Mouse (Mus musculus): ENCODE data around the gene Vps13d. TPM values are rescaled to one million over a fixed set of nuclear protein-coding genes. Genes with fewer than 3 reads are reported as not detected.

The Vps13d gene
- polyA plus RNA-seq, 1 experiment from 2014 or later = 7.9 TPM

DNA sequence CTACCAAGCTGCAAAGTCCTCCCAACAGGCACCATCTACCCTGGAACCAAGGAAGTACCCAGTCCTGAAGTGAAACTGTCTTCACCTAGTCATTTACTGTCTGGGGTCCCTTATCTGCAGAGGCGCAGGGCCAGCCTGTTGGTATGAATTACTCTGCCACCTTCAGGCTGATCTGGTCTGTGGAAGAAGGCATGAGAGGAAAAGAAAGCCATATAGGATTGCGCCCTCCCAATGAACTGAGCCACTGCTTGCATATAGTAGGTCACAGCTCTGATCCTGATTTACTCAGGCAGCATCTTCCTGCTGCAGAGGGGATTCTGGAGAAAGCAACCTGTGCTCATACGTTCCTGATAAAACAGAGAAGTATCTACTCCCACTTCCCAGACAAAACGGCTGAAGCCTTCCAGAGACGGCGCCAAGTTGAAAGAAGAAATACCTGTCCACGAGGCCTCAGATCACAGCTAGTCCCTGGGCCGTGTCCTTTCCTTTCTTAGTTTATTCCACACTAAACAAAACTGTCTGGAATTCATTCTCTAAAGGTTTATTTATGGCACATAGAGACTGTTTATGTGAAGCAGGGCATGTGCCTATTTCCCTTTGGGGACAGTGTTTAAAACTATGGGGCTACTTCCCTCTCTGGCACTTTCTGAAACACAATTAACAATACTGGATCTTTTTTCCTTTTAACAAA lies 144.1 kb downstream of the Vps13d start:
- H3K4me1 ChIP-seq (replicated peaks; ENCODE audit: control insufficient read depth, insufficient read depth, low read length) = peaks cover 4% of the 10 kb centered on the region; the same call in 1 of the 2 replicates
- 53% methylated on average over 8 of the region's 8 CpGs for WGBS
- H3K27me3 ChIP-seq (ENCODE audit: control insufficient read depth, insufficient read depth, low read length) = no peaks in the 10 kb centered on the region; the same call in 1 of the 2 replicates
- H3K36me3 ChIP-seq (ENCODE audit: control insufficient read depth, insufficient read depth, low read length) = no peaks in the 10 kb centered on the region
- no peak overlapping the region for H3K9ac ChIP-seq (ENCODE audit: low read length)
- ATAC-seq (replicated peaks; ENCODE audit: low FRiP score) = 0 out of 2 replicates have a peak, but pooled peaks have one; percentile 39
- no peak for DNase-seq (ENCODE audit: low spot score)
- no peak overlapping the region for H3K4me3 ChIP-seq (ENCODE audit: low read depth, low read length)
- no peak overlapping the region for H3K27ac ChIP-seq (ENCODE audit: low read depth, low read length)
- no peaks in the 10 kb centered on the region for H3K9me3 ChIP-seq (ENCODE audit: control insufficient read depth, low read length)
- H3K4me2 ChIP-seq (ENCODE audit: low read depth, low read length, severe bottlenecking) = no peak overlapping the region

DNA sequence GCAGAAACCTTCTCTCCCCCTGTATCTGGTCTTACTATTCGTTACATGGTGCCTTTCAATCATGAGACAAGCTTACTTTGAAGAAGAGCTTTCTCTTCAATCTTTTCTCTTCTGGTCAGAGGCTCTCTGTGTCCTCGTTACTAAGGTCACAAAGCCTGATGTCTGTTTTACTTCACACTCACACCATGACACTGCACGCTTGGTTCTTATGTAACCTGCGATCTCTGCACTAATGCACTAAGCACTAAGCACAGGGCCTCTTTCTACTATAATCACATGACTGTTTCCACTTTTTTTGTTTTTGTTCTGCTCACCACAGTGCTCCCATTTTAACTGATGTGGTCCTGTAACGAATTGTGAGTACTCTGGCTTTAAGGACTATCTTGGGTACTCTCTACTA lies 146.8 kb downstream of the Vps13d start:
- Histone ChIP-seq H3K4me3 (ENCODE audit: low read depth, low read length) (no peak overlapping the region), H3K4me2 (ENCODE audit: low read depth, low read length, severe bottlenecking) (no peak overlapping the region), H3K27ac (ENCODE audit: low read depth, low read length) (no peak overlapping the region), H3K4me1 (replicated peaks; ENCODE audit: control insufficient read depth, insufficient read depth, low read length) (peaks cover 4% of the 10 kb centered on the region; the same call in 1 of the 2 replicates), H3K9ac (ENCODE audit: low read length) (no peak overlapping the region), H3K36me3 (ENCODE audit: control insufficient read depth, insufficient read depth, low read length) (no peaks in the 10 kb centered on the region), H3K9me3 (ENCODE audit: control insufficient read depth, low read length) (no peaks in the 10 kb centered on the region), H3K27me3 (ENCODE audit: control insufficient read depth, insufficient read depth, low read length) (no peaks in the 10 kb centered on the region; the same call in 1 of the 2 replicates)
- DNase-seq (ENCODE audit: low spot score) = no peak
- no peak for ATAC-seq (replicated peaks; ENCODE audit: low FRiP score)
- 86% methylated on average over 5 of the region's 5 CpGs for WGBS

GRCm38 (mm10) chr4:145046032-145046401 lies 148.8 kb downstream of the Vps13d start:
- H3K27me3 ChIP-seq (ENCODE audit: control insufficient read depth, insufficient read depth, low read length) = no peaks in the 10 kb centered on the region
- no peaks in the 10 kb centered on the region for H3K4me1 ChIP-seq (replicated peaks; ENCODE audit: control insufficient read depth, insufficient read depth, low read length)
- H3K36me3 ChIP-seq (ENCODE audit: control insufficient read depth, insufficient read depth, low read length) = no peaks in the 10 kb centered on the region
- DNase-seq (ENCODE audit: low spot score) = no peak
- ATAC-seq (replicated peaks; ENCODE audit: low FRiP score) = no peak
- 88% methylated on average over 8 of the region's 8 CpGs for WGBS
- no peak overlapping the region for H3K4me2 ChIP-seq (ENCODE audit: low read depth, low read length, severe bottlenecking)
- H3K4me3 ChIP-seq (ENCODE audit: low read depth, low read length) = no peak overlapping the region
- no peak overlapping the region for H3K27ac ChIP-seq (ENCODE audit: low read depth, low read length)
- H3K9ac ChIP-seq (ENCODE audit: low read length) = no peak overlapping the region
- H3K9me3 ChIP-seq (ENCODE audit: control insufficient read depth, low read length) = no peaks in the 10 kb centered on the region

GRCm38 (mm10) chr4:145045312-145046031 lies 149.3 kb downstream of the Vps13d start:
- whole genome bisulfite sequencing = 82% methylated on average over 5 of the region's 5 CpGs
- Histone ChIP-seq H3K27ac (ENCODE audit: low read depth, low read length) (no peak overlapping the region), H3K4me2 (ENCODE audit: low read depth, low read length, severe bottlenecking) (no peak overlapping the region), H3K27me3 (ENCODE audit: control insufficient read depth, insufficient read depth, low read length) (no peaks in the 10 kb centered on the region), H3K9me3 (ENCODE audit: control insufficient read depth, low read length) (no peaks in the 10 kb centered on the region), H3K9ac (ENCODE audit: low read length) (no peak overlapping the region), H3K4me1 (replicated peaks; ENCODE audit: control insufficient read depth, insufficient read depth, low read length) (no peaks in the 10 kb centered on the region), H3K36me3 (ENCODE audit: control insufficient read depth, insufficient read depth, low read length) (no peaks in the 10 kb centered on the region), H3K4me3 (ENCODE audit: low read depth, low read length) (no peak overlapping the region)
- no peak for ATAC-seq (replicated peaks; ENCODE audit: low FRiP score)
- DNase-seq (ENCODE audit: low spot score) = no peak

GRCm38 (mm10) chr4:145041223-145041870 lies 153.5 kb downstream of the Vps13d start:
- H3K9me3 ChIP-seq (ENCODE audit: control insufficient read depth, low read length) = no peaks in the 10 kb centered on the region
- H3K36me3 ChIP-seq (ENCODE audit: control insufficient read depth, insufficient read depth, low read length) = no peaks in the 10 kb centered on the region
- no peaks in the 10 kb centered on the region for H3K4me1 ChIP-seq (replicated peaks; ENCODE audit: control insufficient read depth, insufficient read depth, low read length)
- no peaks in the 10 kb centered on the region for H3K27me3 ChIP-seq (ENCODE audit: control insufficient read depth, insufficient read depth, low read length)
- no peak for DNase-seq (ENCODE audit: low spot score)
- no peak overlapping the region for H3K4me3 ChIP-seq (ENCODE audit: low read depth, low read length)
- no peak overlapping the region for H3K27ac ChIP-seq (ENCODE audit: low read depth, low read length)
- ATAC-seq (replicated peaks; ENCODE audit: low FRiP score) = no peak
- no peak overlapping the region for H3K4me2 ChIP-seq (ENCODE audit: low read depth, low read length, severe bottlenecking)
- H3K9ac ChIP-seq (ENCODE audit: low read length) = no peak overlapping the region
- WGBS = 90% methylated on average over 6 of the region's 6 CpGs

- Histone ChIP-seq H3K27me3 (ENCODE audit: control insufficient read depth, insufficient read depth, low read length) (no peaks in the 10 kb centered on the region), H3K27ac (ENCODE audit: low read depth, low read length) (no peak overlapping the region), H3K4me1 (replicated peaks; ENCODE audit: control insufficient read depth, insufficient read depth, low read length) (peaks cover 5% of the 10 kb centered on the region; the same call in 1 of the 2 replicates), H3K4me2 (ENCODE audit: low read depth, low read length, severe bottlenecking) (no peak overlapping the region), H3K36me3 (ENCODE audit: control insufficient read depth, insufficient read depth, low read length) (no peaks in the 10 kb centered on the region), H3K9ac (ENCODE audit: low read length) (no peak overlapping the region), H3K4me3 (ENCODE audit: low read depth, low read length) (no peak overlapping the region), H3K9me3 (ENCODE audit: control insufficient read depth, low read length) (no peaks in the 10 kb centered on the region)
- WGBS = 91% methylated on average over 5 of the region's 5 CpGs
- DNase-seq (ENCODE audit: low spot score) = no peak
- no peak for ATAC-seq (replicated peaks; ENCODE audit: low FRiP score)
Observed at GRCm38 (mm10) chr4:145037631-145038416, 157.0 kb downstream of the Vps13d start.

DNA sequence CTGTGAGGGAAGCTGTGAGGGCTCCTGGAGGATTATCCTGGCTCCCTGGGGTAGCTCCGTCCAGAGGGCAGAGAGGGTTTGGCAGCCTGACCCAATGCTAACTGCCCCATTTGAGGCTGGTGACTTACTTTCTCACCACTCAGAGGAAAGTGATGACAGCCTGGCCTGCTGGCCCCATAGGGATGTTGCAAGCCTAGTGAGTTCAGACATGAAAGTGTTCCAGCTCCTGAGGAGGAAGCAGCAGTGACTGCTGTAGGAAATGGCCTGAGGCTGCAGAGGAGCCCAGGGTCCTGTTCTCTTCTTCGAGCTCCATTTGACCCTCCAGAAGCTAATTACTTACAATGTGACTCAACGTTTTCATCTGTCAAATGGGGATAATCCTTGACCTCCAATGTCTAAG lies 157.8 kb downstream of the Vps13d start:
- DNase-seq (ENCODE audit: low spot score) = no peak
- 63% methylated on average over 3 of the region's 3 CpGs for WGBS
- no peak overlapping the region for H3K4me3 ChIP-seq (ENCODE audit: low read depth, low read length)

GRCm38 (mm10) chr4:145035450-145035849 lies 159.4 kb downstream of the Vps13d start:
- DNase-seq (ENCODE audit: low spot score) (no peak), ATAC-seq (replicated peaks; ENCODE audit: low FRiP score) (no peak)
- Histone ChIP-seq H3K9me3 (ENCODE audit: control insufficient read depth, low read length) (no peaks in the 10 kb centered on the region), H3K9ac (ENCODE audit: low read length) (no peak overlapping the region), H3K27me3 (ENCODE audit: control insufficient read depth, insufficient read depth, low read length) (no peaks in the 10 kb centered on the region), H3K4me2 (ENCODE audit: low read depth, low read length, severe bottlenecking) (no peak overlapping the region), H3K4me3 (ENCODE audit: low read depth, low read length) (no peak overlapping the region), H3K36me3 (ENCODE audit: control insufficient read depth, insufficient read depth, low read length) (no peaks in the 10 kb centered on the region), H3K4me1 (replicated peaks; ENCODE audit: control insufficient read depth, insufficient read depth, low read length) (peaks cover 5% of the 10 kb centered on the region; the same call in 1 of the 2 replicates), H3K27ac (ENCODE audit: low read depth, low read length) (no peak overlapping the region)
- WGBS = 84% methylated on average over 3 of the region's 3 CpGs

More for the DNA sequence above, 157.8 kb downstream of the Vps13d start:
- no peak for ATAC-seq (replicated peaks; ENCODE audit: low FRiP score)
- no peak overlapping the region for H3K27ac ChIP-seq (ENCODE audit: low read depth, low read length)
- no peaks in the 10 kb centered on the region for H3K36me3 ChIP-seq (ENCODE audit: control insufficient read depth, insufficient read depth, low read length)
- no peak overlapping the region for H3K4me2 ChIP-seq (ENCODE audit: low read depth, low read length, severe bottlenecking)
- H3K9me3 ChIP-seq (ENCODE audit: control insufficient read depth, low read length) = no peaks in the 10 kb centered on the region
- no peak overlapping the region for H3K9ac ChIP-seq (ENCODE audit: low read length)
- H3K4me1 ChIP-seq (replicated peaks; ENCODE audit: control insufficient read depth, insufficient read depth, low read length) = peaks cover 5% of the 10 kb centered on the region; the same call in 1 of the 2 replicates
- no peaks in the 10 kb centered on the region for H3K27me3 ChIP-seq (ENCODE audit: control insufficient read depth, insufficient read depth, low read length)

Measured in forebrain, embryonic 11.5 days (tissue).